Mouse (Mus musculus) cortical plate, adult 2 months (tissue): ENCODE measurements around the gene Csrp3.

ENCODE experiments used
- CTCF ChIP-seq: fragments of 200-500 bp; IDR thresholded peaks from 2 replicates; pipeline ENCODE4 v1.5.1; 2011; ENCODE audit warnings: mild to moderate bottlenecking, control low read depth, low read length; ENCODE audit not compliant: insufficient read depth; ENCODE audit errors: extremely low read depth
- POLR2A ChIP-seq: fragments of 200-500 bp; IDR thresholded peaks from 2 replicates; pipeline ENCODE4 v1.6.1; 2011; ENCODE audit warnings: mild to moderate bottlenecking, low read length, control low read depth; ENCODE audit not compliant: insufficient read depth; ENCODE audit errors: extremely low read depth

- TF ChIP-seq CTCF, result no peak
- TF ChIP-seq POLR2A, result no peak
Observed at GRCm38 (mm10) chr7:48883525-48884265, 35.9 kb upstream of the Csrp3 start.
